Mouse (Mus musculus) kidney, embryonic 14.5 days (tissue): Measurements from ENCODE around the gene Tmprss7. TPM values are rescaled to one million over a fixed set of nuclear protein-coding genes. Genes with fewer than 3 reads are reported as not detected.

ENCODE experiments used
- ATAC-seq: fragments of 200-750 bp; cut with Nextera tagmentation; 2 replicates; pipeline ENCODE4 v1.8.0; 2017; ENCODE audit warnings: moderate number of reproducible peaks, mild to moderate bottlenecking, moderate TSS enrichment, moderate library complexity; ENCODE audit not compliant: low FRiP score, low TSS enrichment
- H3K27ac ChIP-seq: fragments of 300-500 bp; sonication (generic); 2 replicates; pipeline ENCODE4 v1.5.1; 2014; ENCODE audit warnings: low read depth, mild to moderate bottlenecking, low read length, moderate library complexity, mixed read lengths
- H3K27me3 ChIP-seq: fragments of 300-500 bp; sonication (generic); 2 replicates; pipeline ENCODE4 v1.6.1; 2014; ENCODE audit warnings: mild to moderate bottlenecking, low read length; ENCODE audit not compliant: control insufficient read depth, insufficient read depth
- H3K36me3 ChIP-seq: fragments of 300-500 bp; sonication (generic); 2 replicates; pipeline ENCODE4 v1.6.1; 2014; ENCODE audit warnings: low read length, mixed read lengths; ENCODE audit not compliant: control insufficient read depth, insufficient read depth
- H3K4me1 ChIP-seq: fragments of 300-500 bp; sonication (generic); 2 replicates; pipeline ENCODE4 v1.6.1; 2014; ENCODE audit warnings: low read length, mixed read lengths; ENCODE audit not compliant: control insufficient read depth, insufficient read depth
- H3K4me2 ChIP-seq: fragments of 300-500 bp; sonication (generic); replicated peaks from 2 replicates; pipeline ENCODE4 v1.6.1; 2014; ENCODE audit warnings: low read depth, mild to moderate bottlenecking, low read length
- H3K4me3 ChIP-seq: fragments of 300-500 bp; sonication (generic); 2 replicates; pipeline ENCODE4 v1.5.1; 2014; ENCODE audit warnings: mild to moderate bottlenecking, low read length
- H3K9ac ChIP-seq: fragments of 300-500 bp; sonication (generic); 2 replicates; pipeline ENCODE4 v1.6.1; 2014; ENCODE audit warnings: low read depth, mild to moderate bottlenecking, low read length, moderate library complexity
- H3K9me3 ChIP-seq: fragments of 300-500 bp; sonication (generic); 2 replicates; pipeline ENCODE4 v1.6.1; 2016; ENCODE audit warnings: low read length; ENCODE audit not compliant: control insufficient read depth
- WGBS: fragments of 180-500 bp; shearing (Covaris S2); extraction: QIAGEN DNeasy Blood & Tissue Kit; methylation state at CpG from one replicate; pipeline ENCODE4 v1.1.7; 2014; 5-methylcytosine and 5-hydroxymethylcytosine counted together
- polyA plus RNA-seq: library from polyadenylated mRNA; unstranded; fragments of >200 nt; fragmentation: Nextera tagmentation; extraction: Ambion mirVana; gene quantifications from 2 replicates; pipeline ENCODE4 v1.2.1, GENCODE M21; 2014

Tmprss7 gene
- not detected in 2 replicates for polyA plus RNA-seq

- no peaks in the 10 kb centered on the region for H3K9me3 ChIP-seq
- H3K4me2 ChIP-seq: no peak within 1 kb of the TSS
- no peak within 1 kb of the TSS for H3K27ac ChIP-seq
- no peak within 1 kb of the TSS for H3K4me3 ChIP-seq
- 68% methylated on average over 10 of the region's 10 CpGs for WGBS
- no peaks in the 10 kb centered on the region for H3K36me3 ChIP-seq
- ATAC-seq: no peak
- H3K9ac ChIP-seq: no peak within 1 kb of the TSS
- H3K4me1 ChIP-seq: 0 out of 2 replicates have a peak, but pooled peaks cover 2% of the 10 kb centered on the region
- no peaks in the 10 kb centered on the region for H3K27me3 ChIP-seq
Measured at GRCm38 (mm10) chr16:45693558-45693957, at the start of gene Tmprss7. TSS of gene Tmprss7 (minus strand) at chr16:45693658.

- Histone ChIP-seq H3K4me2 (peak within 1 kb of the TSS; percentile 40), H3K4me1 (peaks cover 10% of the 10 kb centered on the region; the same call in 1 of the 2 replicates), H3K27me3 (no peaks in the 10 kb centered on the region), H3K4me3 (peak within 1 kb of the TSS; percentile 74), H3K27ac (peak within 1 kb of the TSS; percentile 89), H3K36me3 (peaks cover 19% of the 10 kb centered on the region), H3K9ac (peak within 1 kb of the TSS; percentile 84), H3K9me3 (no peaks in the 10 kb centered on the region)
- WGBS: under 1% methylated on average over 51 of the region's 51 CpGs
- peak; percentile 99 for ATAC-seq
Measured at GRCm38 (mm10) chr16:45742615-45743476, 49.4 kb upstream of the Tmprss7 start, which contains the start of gene Abhd10. TSS of gene Abhd10 (minus strand) at chr16:45742955.

- no peak overlapping the region for H3K4me2 ChIP-seq
- H3K9me3 ChIP-seq: no peaks in the 10 kb centered on the region
- no peak overlapping the region for H3K4me3 ChIP-seq
- H3K27ac ChIP-seq: no peak overlapping the region
- WGBS: 86% methylated on average over 8 of the region's 8 CpGs
- ATAC-seq: no peak
- no peaks in the 10 kb centered on the region for H3K27me3 ChIP-seq
- H3K4me1 ChIP-seq: peaks cover 4% of the 10 kb centered on the region; the same call in 1 of the 2 replicates
- no peak overlapping the region for H3K9ac ChIP-seq
- H3K36me3 ChIP-seq: peaks cover 45% of the 10 kb centered on the region
Measured at GRCm38 (mm10) chr16:45737880-45738279, 44.4 kb upstream of the Tmprss7 start.

- no peak for ATAC-seq
Measured at GRCm38 (mm10) chr16:45736724-45737123, 43.3 kb upstream of the Tmprss7 start.

GRCm38 (mm10) chr16:45729163-45729562 is 35.7 kb upstream of the Tmprss7 start:
- Histone ChIP-seq H3K4me1 (peaks cover 3% of the 10 kb centered on the region; the same call in 1 of the 2 replicates), H3K27me3 (no peaks in the 10 kb centered on the region), H3K4me2 (no peak overlapping the region), H3K9ac (no peak overlapping the region), H3K4me3 (no peak overlapping the region), H3K9me3 (no peaks in the 10 kb centered on the region), H3K36me3 (peaks cover 35% of the 10 kb centered on the region), H3K27ac (no peak overlapping the region)
- 89% methylated on average over 5 of the region's 5 CpGs for WGBS
- no peak for ATAC-seq

More at GRCm38 (mm10) chr16:45736724-45737123, 43.3 kb upstream of the Tmprss7 start:
- peaks cover 51% of the 10 kb centered on the region for H3K36me3 ChIP-seq
- no peak overlapping the region for H3K4me3 ChIP-seq
- H3K9ac ChIP-seq: no peak overlapping the region
- no peaks in the 10 kb centered on the region for H3K9me3 ChIP-seq
- H3K4me2 ChIP-seq: no peak overlapping the region
- no peaks in the 10 kb centered on the region for H3K27me3 ChIP-seq
- no peak overlapping the region for H3K27ac ChIP-seq
- H3K4me1 ChIP-seq: peaks cover 4% of the 10 kb centered on the region; the same call in 1 of the 2 replicates
- 91% methylated on average over 3 of the region's 3 CpGs for WGBS

GRCm38 (mm10) chr16:45724742-45725102 is 31.3 kb upstream of the Tmprss7 start:
- H3K4me3 ChIP-seq: peak overlapping the region; percentile 49
- no peaks in the 10 kb centered on the region for H3K27me3 ChIP-seq
- no peak overlapping the region for H3K27ac ChIP-seq
- peaks cover 7% of the 10 kb centered on the region; the same call in 1 of the 2 replicates for H3K36me3 ChIP-seq
- WGBS: 0% methylated on average over 10 of the region's 10 CpGs
- peaks cover 3% of the 10 kb centered on the region; the same call in 1 of the 2 replicates for H3K4me1 ChIP-seq
- peak overlapping the region; percentile 89 for H3K4me2 ChIP-seq
- peak overlapping the region; percentile 67 for H3K9ac ChIP-seq
- H3K9me3 ChIP-seq: no peaks in the 10 kb centered on the region
- peak; percentile 51; the same call in 1 of the 2 replicates for ATAC-seq

- Histone ChIP-seq H3K27ac (no peak within 1 kb of the TSS), H3K27me3 (no peaks in the 10 kb centered on the region), H3K4me3 (peak within 1 kb of the TSS; percentile 49), H3K36me3 (0 out of 2 replicates have a peak, but pooled peaks cover 3% of the 10 kb centered on the region), H3K4me2 (peak within 1 kb of the TSS; percentile 89), H3K9ac (peak within 1 kb of the TSS; percentile 67), H3K4me1 (peaks cover 3% of the 10 kb centered on the region; the same call in 1 of the 2 replicates), H3K9me3 (no peaks in the 10 kb centered on the region)
- under 1% methylated on average over 30 of the region's 30 CpGs for WGBS
- peak; percentile 81 for ATAC-seq
Measured at GRCm38 (mm10) chr16:45724061-45724741, 30.7 kb upstream of the Tmprss7 start, which contains the start of gene Tagln3. TSS of gene Tagln3 (minus strand) at chr16:45724608.

GRCm38 (mm10) chr16:45723172-45723901 is 29.9 kb upstream of the Tmprss7 start:
- Histone ChIP-seq H3K36me3 (0 out of 2 replicates have a peak, but pooled peaks cover under 1% of the 10 kb centered on the region), H3K27ac (no peak overlapping the region), H3K9me3 (no peaks in the 10 kb centered on the region), H3K27me3 (no peaks in the 10 kb centered on the region), H3K4me2 (peak overlapping the region; percentile 89), H3K4me1 (peaks cover 3% of the 10 kb centered on the region; the same call in 1 of the 2 replicates), H3K9ac (peak overlapping the region; percentile 67; the same call in 1 of the 2 replicates), H3K4me3 (peak overlapping the region; percentile 49)
- no peak for ATAC-seq
- 56% methylated on average over 6 of the region's 6 CpGs for WGBS
